Mouse (Mus musculus): ENCODE results near the gene Timm50. TPM values are rescaled to one million over a fixed set of nuclear protein-coding genes. Genes with fewer than 3 reads are reported as not detected.

Gene Timm50
- total and polyA plus RNA-seq, 3 experiments, result 86.3 to 145 (median 126) TPM

DNA sequence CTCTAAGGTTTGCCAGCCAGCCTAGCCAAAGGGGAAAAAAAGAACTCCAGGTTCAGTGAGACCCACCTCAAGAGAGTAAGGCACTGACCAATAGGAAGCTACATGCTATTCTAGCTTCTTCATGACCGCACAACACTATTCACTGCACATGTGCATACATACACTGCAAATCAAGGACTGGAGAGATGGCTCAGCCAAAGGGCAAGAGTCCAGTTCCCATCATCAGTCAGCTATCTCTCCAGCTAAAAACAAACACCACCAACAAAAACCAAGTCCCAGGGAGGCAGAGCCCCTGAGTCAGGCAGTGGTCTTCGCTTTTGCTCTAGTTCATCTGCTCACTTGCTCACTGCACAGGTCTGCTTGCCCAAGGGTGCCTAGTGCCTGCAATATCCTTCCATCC, 16.4 kb upstream of the Timm50 start:
- TF ChIP-seq ETS1 (conservative IDR thresholded peaks at IDR 0.05; ENCODE audit: low read depth, low read length) (no peak), ZC3H11A (IDR thresholded peaks at IDR 0.05; ENCODE audit: low read depth, low read length) (no peak), MAFK (IDR thresholded peaks at IDR 0.05; ENCODE audit: insufficient replicate concordance, low read length) (no peak), PAX5 (IDR thresholded peaks at IDR 0.05; ENCODE audit: low read length) (no peak), CHD1 (IDR thresholded peaks at IDR 0.05; ENCODE audit: low read depth, low read length) (no peak), CHD2 (IDR thresholded peaks at IDR 0.05; ENCODE audit: low read length) (no peak), MEF2A (IDR thresholded peaks at IDR 0.05; ENCODE audit: borderline replicate concordance, low read depth, low read length) (no peak), BHLHE40 (IDR thresholded peaks at IDR 0.05; ENCODE audit: low read depth, low read length) (no peak), POLR2A (IDR thresholded peaks at IDR 0.05; ENCODE audit: low read depth, low read length) (no peak), CTCF (conservative IDR thresholded peaks at IDR 0.05 in 1 of 2, IDR thresholded peaks at IDR 0.05 in 1 of 2; ENCODE audit: low read depth in 2 of 2, low read length in 2 of 2) (no peak), ZKSCAN1 (IDR thresholded peaks at IDR 0.05; ENCODE audit: borderline replicate concordance, low read depth, low read length) (no peak), UBTF (IDR thresholded peaks at IDR 0.05; ENCODE audit: low read depth, low read length) (no peak), TBP (conservative IDR thresholded peaks at IDR 0.05; ENCODE audit: low read depth, low read length) (no peak), HCFC1 (IDR thresholded peaks at IDR 0.05; ENCODE audit: low read depth, low read length) (no peak), EP300 (IDR thresholded peaks at IDR 0.05; ENCODE audit: low read length) (no peak), MAZ (IDR thresholded peaks at IDR 0.05; ENCODE audit: low read depth, low read length) (no peak), E2F4 (IDR thresholded peaks at IDR 0.05; ENCODE audit: insufficient replicate concordance, low read depth, low read length) (no peak), KAT2A (IDR thresholded peaks at IDR 0.05; ENCODE audit: insufficient replicate concordance, low read length) (no peak), MYC (IDR thresholded peaks at IDR 0.05; ENCODE audit: low read depth, low read length) (no peak), GABPA (IDR thresholded peaks at IDR 0.05; ENCODE audit: insufficient replicate concordance, low read depth, low read length) (no peak)
- dilution Hi-C loops (cut with MboI; ENCODE audit: extremely low pct_ligation_motif_present, extremely low pct_unique_long_range_greater_than_20kb, low sequenced_read_pairs) (no loop called here), in situ Hi-C loops (cut with MboI; ENCODE audit: low pct_ligation_motif_present, low pct_unique_long_range_greater_than_20kb, low sequenced_read_pairs) (no loop called here)
- Histone ChIP-seq H3K4me2 (ENCODE audit: insufficient read depth, low read depth, poor library complexity, severe bottlenecking) (no peak overlapping the region), H3K27ac (ENCODE audit: insufficient read depth, low read depth) (no peak overlapping the region), H3K4me3 (replicated peaks in 1 of 3; ENCODE audit: low read depth in 2 of 3, low read length in 2 of 3, poor library complexity in 1 of 3) (no peak overlapping the region), H3K9ac (ENCODE audit: insufficient read depth, low read depth) (no peak overlapping the region), H3K36me3 (replicated peaks in 1 of 2; ENCODE audit: control insufficient read depth in 1 of 2, insufficient read depth in 1 of 2, low read length in 1 of 2) (peaks cover 83 to 90% of the 10 kb centered on the region in 2 experiments), H3K4me1 (ENCODE audit: control insufficient read depth in 1 of 2, insufficient read depth in 2 of 2) (no peaks in the 10 kb centered on the region), H3K9me3 (replicated peaks; ENCODE audit: low read length) (no peaks in the 10 kb centered on the region), H3K27me3 (replicated peaks) (no peaks in the 10 kb centered on the region), H3K79me2 (replicated peaks; ENCODE audit: control insufficient read depth, extremely low read depth, insufficient read depth, poor library complexity, severe bottlenecking) (peaks cover 18% of the 10 kb centered on the region)
- DNase-seq (ENCODE audit: extremely low read depth), result no peak

GRCm38 (mm10) chr7:28326457-28326856, 14.6 kb upstream of the Timm50 start:
- no peak for DNase-seq (ENCODE audit: extremely low read depth)
- H3K4me2 ChIP-seq (ENCODE audit: insufficient read depth, low read depth, poor library complexity, severe bottlenecking), result no peak overlapping the region
- in situ Hi-C loops (cut with MboI; ENCODE audit: low pct_ligation_motif_present, low pct_unique_long_range_greater_than_20kb, low sequenced_read_pairs) (no loop called here), dilution Hi-C loops (cut with MboI; ENCODE audit: extremely low pct_ligation_motif_present, extremely low pct_unique_long_range_greater_than_20kb, low sequenced_read_pairs) (no loop called here)
- H3K9ac ChIP-seq (ENCODE audit: insufficient read depth, low read depth), result no peak overlapping the region
- peak; percentile 11; the same call in 1 of the 2 replicates for TF ChIP-seq SMC3 (IDR thresholded peaks at IDR 0.05; ENCODE audit: low read depth, low read length)
- peak; percentile 23 to 35; a peak in 3 of 4 replicates for TF ChIP-seq CTCF (conservative IDR thresholded peaks at IDR 0.05 in 1 of 2, IDR thresholded peaks at IDR 0.05 in 1 of 2; ENCODE audit: low read depth in 2 of 2, low read length in 2 of 2)
- no peak for TF ChIP-seq GABPA (IDR thresholded peaks at IDR 0.05; ENCODE audit: insufficient replicate concordance, low read depth, low read length)
- H3K4me1 ChIP-seq (ENCODE audit: control insufficient read depth in 1 of 2, insufficient read depth in 2 of 2), result no peaks in the 10 kb centered on the region
- H3K79me2 ChIP-seq (replicated peaks; ENCODE audit: control insufficient read depth, extremely low read depth, insufficient read depth, poor library complexity, severe bottlenecking), result peaks cover under 1% of the 10 kb centered on the region; the same call in 1 of the 2 replicates
- H3K9me3 ChIP-seq (replicated peaks; ENCODE audit: low read length), result no peaks in the 10 kb centered on the region
- no peaks in the 10 kb centered on the region for H3K27me3 ChIP-seq (replicated peaks)
- peaks cover 90 to 95% of the 10 kb centered on the region in 2 experiments for H3K36me3 ChIP-seq (replicated peaks in 1 of 2; ENCODE audit: control insufficient read depth in 1 of 2, insufficient read depth in 1 of 2, low read length in 1 of 2)
- no peak overlapping the region for H3K4me3 ChIP-seq (replicated peaks in 1 of 3; ENCODE audit: low read depth in 2 of 3, low read length in 2 of 3, poor library complexity in 1 of 3)
- no peak overlapping the region for H3K27ac ChIP-seq (ENCODE audit: insufficient read depth, low read depth)

Data from CH12.LX (cell line).